Mouse (Mus musculus): ENCODE data around the gene Whamm.

Whamm gene

GRCm38 (mm10) chr7:81571108-81571940, at the start of gene Whamm:
Gene Whamm (plus strand): TSS chr7:81571266.
- DNase-seq (ENCODE audit: low spot score) = peak; percentile 94

GRCm38 (mm10) chr7:81523008-81523662, 47.9 kb upstream of the Whamm start:
- peak; percentile 96 for DNase-seq (ENCODE audit: low spot score)

GRCm38 (mm10) chr7:81523663-81524017, 47.4 kb upstream of the Whamm start:
- DNase-seq (ENCODE audit: low spot score) = no peak

GRCm38 (mm10) chr7:81528918-81529317, 42.1 kb upstream of the Whamm start:
- DNase-seq (ENCODE audit: low spot score) = no peak

- no peak for DNase-seq (ENCODE audit: low spot score)
Observed at GRCm38 (mm10) chr7:81531462-81531861, 39.6 kb upstream of the Whamm start.

GRCm38 (mm10) chr7:81536478-81536877, 34.6 kb upstream of the Whamm start:
- DNase-seq (ENCODE audit: low spot score) = no peak

GRCm38 (mm10) chr7:81538070-81538675, 32.9 kb upstream of the Whamm start:
- no peak for DNase-seq (ENCODE audit: low spot score)

- no peak for DNase-seq (ENCODE audit: low spot score)
Observed at GRCm38 (mm10) chr7:81539565-81539964, 31.5 kb upstream of the Whamm start.

GRCm38 (mm10) chr7:81540999-81541398, 30.1 kb upstream of the Whamm start:
- no peak for DNase-seq (ENCODE audit: low spot score)

GRCm38 (mm10) chr7:81541924-81542524, 29.0 kb upstream of the Whamm start:
- DNase-seq (ENCODE audit: low spot score) = no peak

- no peak for DNase-seq (ENCODE audit: low spot score)
Observed at GRCm38 (mm10) chr7:81542934-81543333, 28.1 kb upstream of the Whamm start.

GRCm38 (mm10) chr7:81548864-81549263, 22.2 kb upstream of the Whamm start:
- DNase-seq (ENCODE audit: low spot score) = no peak

- no peak for DNase-seq (ENCODE audit: low spot score)
Observed at GRCm38 (mm10) chr7:81553589-81553988, 17.5 kb upstream of the Whamm start.

GRCm38 (mm10) chr7:81554369-81554768, 16.7 kb upstream of the Whamm start:
- DNase-seq (ENCODE audit: low spot score) = no peak

GRCm38 (mm10) chr7:81556839-81557238, 14.2 kb upstream of the Whamm start:
- no peak for DNase-seq (ENCODE audit: low spot score)

GRCm38 (mm10) chr7:81557252-81557984, 13.6 kb upstream of the Whamm start:
- DNase-seq (ENCODE audit: low spot score) = no peak

GRCm38 (mm10) chr7:81557985-81558360, 13.1 kb upstream of the Whamm start:
- no peak for DNase-seq (ENCODE audit: low spot score)

- no peak for DNase-seq (ENCODE audit: low spot score)
Observed at GRCm38 (mm10) chr7:81559231-81559980, 11.7 kb upstream of the Whamm start.

- DNase-seq (ENCODE audit: low spot score) = no peak
Observed at GRCm38 (mm10) chr7:81560101-81561049, 10.7 kb upstream of the Whamm start.

- no peak for DNase-seq (ENCODE audit: low spot score)
Observed at GRCm38 (mm10) chr7:81561211-81561610, 9.9 kb upstream of the Whamm start.
